Mouse (Mus musculus): Measurements from ENCODE around the gene Gimap9. TPM values are rescaled to one million over a fixed set of nuclear protein-coding genes. Genes with fewer than 3 reads are reported as not detected.
"Not testable (repeated sequence)": the region's sequence is repeated elsewhere in the genome, so short reads cannot be mapped to it uniquely, and the experiment has no call there.

Gimap9 gene
- total RNA-seq, 2 experiments from 2014 or later = 3.1 to 4.9 TPM

DNA sequence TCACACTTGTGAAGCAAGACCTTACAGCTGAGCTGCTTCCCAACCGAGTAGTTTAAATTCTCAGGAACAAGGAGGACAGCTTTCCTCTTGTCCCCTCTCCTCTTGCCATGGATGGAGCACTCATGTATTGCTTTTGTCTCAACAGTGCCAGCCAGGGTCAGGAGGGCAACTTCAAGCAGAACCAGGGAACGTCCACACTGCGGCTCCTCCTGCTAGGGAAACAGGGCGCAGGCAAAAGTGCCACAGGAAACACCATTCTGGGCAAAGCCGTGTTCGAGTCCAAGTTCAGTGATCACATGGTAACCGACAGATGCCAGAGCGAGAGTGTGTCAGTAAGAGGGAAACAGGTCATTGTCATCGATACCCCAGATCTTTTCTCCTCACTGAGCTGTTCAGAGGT, 25.9 kb upstream of the Gimap9 start:
- no peak for DNase-seq (ENCODE audit: low spot score)
- intact Hi-C loops (cut with DNase I) = no loop called here

GRCm38 (mm10) chr6:48658721-48659120, 17.2 kb upstream of the Gimap9 start:
- intact Hi-C loops (cut with DNase I) = no loop called here
- no peak for DNase-seq (ENCODE audit: low spot score)

GRCm38 (mm10) chr6:48664750-48665149, 11.2 kb upstream of the Gimap9 start:
- DNase-seq (ENCODE audit: low spot score) = no peak
- intact Hi-C loops (cut with DNase I) = no loop called here

- no peak for DNase-seq (ENCODE audit: low spot score)
- intact Hi-C loops (cut with DNase I) = no loop called here
Observed at GRCm38 (mm10) chr6:48665471-48665870, 10.5 kb upstream of the Gimap9 start.

GRCm38 (mm10) chr6:48666159-48666586, 9.8 kb upstream of the Gimap9 start:
- DNase-seq (ENCODE audit: low spot score) = no peak
- intact Hi-C loops (cut with DNase I) = no loop called here

DNA sequence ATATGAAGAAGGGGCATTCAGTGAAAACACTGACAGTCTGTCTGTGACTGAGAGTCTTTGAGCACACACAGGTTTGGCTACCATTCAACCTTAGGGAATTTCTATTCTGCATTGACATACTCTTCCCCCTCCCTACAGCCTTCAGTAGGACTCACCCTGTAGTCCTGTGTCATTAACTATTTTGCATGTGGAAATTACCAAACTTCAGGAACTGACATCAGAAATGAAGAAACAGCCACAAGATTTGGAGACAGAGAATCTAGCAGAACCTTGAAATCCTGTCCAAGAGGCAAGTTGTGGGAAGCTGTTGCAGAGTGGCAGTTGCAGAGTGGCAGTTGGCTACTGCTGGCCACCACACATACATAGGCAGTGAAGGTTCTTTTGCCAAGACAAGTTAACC, 7.9 kb upstream of the Gimap9 start:
- intact Hi-C loops (cut with DNase I) = no loop called here

DNA sequence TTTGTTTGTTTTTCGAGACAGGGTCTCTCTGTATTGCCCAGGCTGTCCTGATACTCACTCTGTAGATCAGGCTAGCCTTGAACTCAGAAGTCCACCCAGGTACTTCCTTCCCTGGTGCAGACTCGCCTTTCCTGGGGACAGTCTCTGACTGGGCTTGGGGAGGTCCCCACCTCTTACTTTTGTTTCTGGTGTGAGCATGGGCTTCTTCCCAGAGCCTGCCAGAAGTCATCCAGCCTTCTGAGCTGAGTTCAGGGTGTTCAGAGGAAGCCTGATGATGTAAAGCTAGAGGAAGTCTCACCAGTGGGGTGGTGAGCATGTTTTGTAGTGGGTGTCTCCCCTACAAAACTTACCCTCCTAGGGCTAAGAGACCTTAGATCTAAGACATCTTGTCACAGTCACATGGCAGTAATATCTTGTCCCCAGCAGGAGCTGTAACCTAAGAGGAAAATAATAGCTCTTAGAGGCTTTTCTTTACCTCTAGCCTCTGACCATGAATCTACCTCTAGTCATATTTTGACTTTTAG, 6.4 kb upstream of the Gimap9 start:
- no peak for DNase-seq (ENCODE audit: low spot score)
- intact Hi-C loops (cut with DNase I) = no loop called here

More for the DNA sequence above, 7.9 kb upstream of the Gimap9 start:
- no peak for DNase-seq (ENCODE audit: low spot score)

GRCm38 (mm10) chr6:48674291-48675058, 1.5 kb upstream of the Gimap9 start:
- no peak for DNase-seq (ENCODE audit: low spot score)
- intact Hi-C loops (cut with DNase I) = no loop called here

DNA sequence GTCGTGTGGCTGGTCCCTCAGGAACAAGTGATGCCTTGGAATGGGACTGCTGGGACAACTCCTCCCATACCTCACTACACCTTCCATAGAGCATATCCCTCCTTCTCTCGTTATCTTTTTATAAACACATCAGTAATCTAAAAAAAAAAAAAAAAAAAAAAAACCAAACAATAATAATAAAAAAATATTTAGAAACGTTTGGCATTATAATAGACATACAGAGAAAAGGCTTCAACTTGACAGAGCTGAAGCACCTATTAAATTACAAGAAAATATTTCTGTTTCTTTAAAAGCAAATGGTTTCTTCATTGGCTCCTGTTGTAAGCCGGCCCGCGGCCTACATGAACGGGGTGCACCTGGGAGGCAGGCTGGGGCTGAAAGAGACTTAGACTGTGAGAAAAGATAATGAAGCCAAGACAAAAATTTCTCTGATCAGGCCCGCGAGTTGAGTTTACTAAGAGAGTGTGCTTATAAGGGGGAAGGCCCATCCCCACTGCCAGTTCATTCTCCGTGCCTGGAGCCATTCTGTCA, 464 bp upstream of the Gimap9 start:
- no peak for DNase-seq (ENCODE audit: low spot score)
- intact Hi-C loops (cut with DNase I) = no loop called here

DNA sequence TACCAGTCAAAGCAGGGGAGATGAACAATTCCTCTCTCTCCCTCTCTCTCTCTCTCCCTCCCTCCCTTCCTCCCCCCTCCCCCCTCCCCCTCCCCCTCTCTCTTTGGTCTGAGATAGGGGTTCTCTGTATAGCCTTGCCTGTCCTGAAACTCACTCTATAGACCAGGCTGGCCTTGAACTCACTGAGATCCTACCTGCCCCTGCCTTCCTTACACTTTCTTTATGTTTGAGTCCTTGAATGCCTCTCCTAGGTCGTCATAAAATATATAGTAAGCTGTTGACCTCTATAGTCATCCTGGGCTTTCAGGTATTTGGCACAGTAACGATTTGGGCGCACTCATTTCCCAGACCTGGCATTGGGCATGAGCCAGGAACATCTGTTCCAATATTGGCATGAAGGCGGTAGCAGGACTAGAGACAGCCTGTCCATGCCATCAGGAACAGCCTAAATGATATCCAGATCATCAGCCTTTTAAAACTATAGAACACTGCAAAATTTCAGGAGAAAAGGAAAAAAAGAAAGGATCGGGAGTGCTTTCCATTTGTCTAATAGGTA, 1.0 kb downstream of the Gimap9 start:
- DNase-seq (ENCODE audit: low spot score) = no peak
- intact Hi-C loops (cut with DNase I) = no loop called here

DNA sequence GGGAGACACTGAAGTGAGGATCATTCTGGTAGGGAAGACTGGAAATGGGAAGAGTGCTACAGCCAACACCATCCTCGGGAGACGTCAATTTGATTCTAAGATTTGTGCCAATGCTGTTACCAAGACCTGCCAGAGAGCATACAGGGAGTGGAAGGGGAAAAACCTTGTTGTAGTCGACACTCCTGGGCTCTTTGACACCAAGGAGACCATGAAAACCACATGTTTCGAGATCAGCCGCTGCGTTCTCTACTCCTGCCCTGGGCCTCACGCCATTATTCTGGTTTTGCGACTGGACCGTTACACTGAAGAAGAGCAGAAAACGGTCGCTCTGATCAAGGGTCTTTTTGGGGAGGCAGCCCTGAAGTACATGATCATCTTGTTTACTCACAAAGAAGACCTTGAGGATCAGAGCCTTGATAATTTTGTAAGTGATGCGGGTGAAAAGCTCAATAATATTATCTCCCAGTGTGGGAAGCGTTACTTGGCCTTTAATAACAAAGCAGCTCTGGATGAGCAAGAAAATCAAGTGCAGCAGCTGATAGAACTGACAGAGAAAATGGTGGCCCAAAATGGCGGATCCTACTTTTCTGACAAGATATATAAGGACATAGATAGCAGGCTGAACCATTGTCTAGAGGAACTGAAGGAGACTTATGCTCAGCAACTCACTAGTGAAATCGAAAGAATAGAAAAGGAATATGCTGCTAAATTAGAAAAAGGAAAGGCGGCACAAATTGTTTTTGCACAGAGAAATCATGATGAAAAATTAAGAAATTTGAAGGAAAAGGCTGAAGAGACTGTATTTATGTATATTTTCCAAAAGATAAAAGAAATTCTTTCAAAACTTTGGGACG, 1.8 kb downstream of the Gimap9 start:
- intact Hi-C loops (cut with DNase I) = no loop called here
- DNase-seq (ENCODE audit: low spot score) = no peak

DNA sequence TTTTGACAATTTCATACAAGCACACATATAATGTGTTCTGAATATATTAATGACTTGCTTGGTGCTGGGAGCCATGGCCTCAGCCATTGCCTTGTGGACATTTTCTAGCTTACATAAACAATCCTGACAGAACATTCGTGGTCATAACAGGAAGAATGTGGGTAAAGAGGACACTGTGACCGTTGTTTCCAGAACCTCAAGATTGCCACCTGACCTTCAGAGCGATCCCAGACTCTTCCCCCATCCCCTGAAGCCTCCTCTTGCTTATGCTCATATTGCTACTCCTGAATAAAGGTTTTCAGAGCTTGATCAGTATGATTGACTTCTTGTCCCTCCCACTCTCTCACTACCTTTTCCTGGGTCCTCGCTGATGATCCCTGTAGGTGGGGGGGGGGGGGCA, 2.5 kb downstream of the Gimap9 start:
- intact Hi-C loops (cut with DNase I) = no loop called here
- DNase-seq (ENCODE audit: low spot score) = no peak

GRCm38 (mm10) chr6:48679701-48680100, 3.8 kb downstream of the Gimap9 start:
- DNase-seq (ENCODE audit: low spot score) = no peak
- intact Hi-C loops (cut with DNase I) = no loop called here

- intact Hi-C loops (cut with DNase I) = no loop called here
- no peak for DNase-seq (ENCODE audit: low spot score)
Observed at GRCm38 (mm10) chr6:48680421-48680820, 4.5 kb downstream of the Gimap9 start.

- DNase-seq (ENCODE audit: low spot score) = no peak
- intact Hi-C loops (cut with DNase I) = no loop called here
Observed at GRCm38 (mm10) chr6:48681472-48682090, 5.7 kb downstream of the Gimap9 start.

- DNase-seq (ENCODE audit: low spot score) = no peak
- intact Hi-C loops (cut with DNase I) = no loop called here
Observed at GRCm38 (mm10) chr6:48682271-48682670, 6.3 kb downstream of the Gimap9 start.

DNA sequence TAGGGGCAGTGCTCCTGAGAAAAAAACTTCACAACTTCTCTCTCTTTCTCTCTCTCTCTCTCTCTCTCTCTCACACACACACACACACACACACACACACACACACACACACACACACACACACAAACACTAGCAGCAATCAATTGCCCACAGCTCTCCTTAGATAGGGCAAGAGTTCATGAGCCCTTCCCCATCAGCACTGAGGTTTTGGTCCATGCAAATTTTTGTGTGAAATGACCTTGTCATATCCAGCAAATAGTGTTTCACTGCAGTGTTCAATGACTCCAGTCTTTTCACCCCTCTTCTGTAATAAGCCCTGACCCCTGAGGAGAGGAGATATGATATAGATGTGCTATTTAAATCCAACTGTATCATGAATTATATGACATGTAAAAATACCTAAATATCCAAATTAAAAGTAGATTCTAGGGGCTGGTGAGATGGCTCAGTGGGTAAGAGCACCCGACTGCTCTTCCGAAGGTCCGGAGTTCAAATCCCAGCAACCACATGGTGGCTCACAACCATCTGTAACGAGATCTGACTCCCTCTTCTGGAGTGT, 7.4 kb downstream of the Gimap9 start:
- intact Hi-C loops (cut with DNase I); DNase-seq (ENCODE audit: low spot score): not testable (repeated sequence)

DNA sequence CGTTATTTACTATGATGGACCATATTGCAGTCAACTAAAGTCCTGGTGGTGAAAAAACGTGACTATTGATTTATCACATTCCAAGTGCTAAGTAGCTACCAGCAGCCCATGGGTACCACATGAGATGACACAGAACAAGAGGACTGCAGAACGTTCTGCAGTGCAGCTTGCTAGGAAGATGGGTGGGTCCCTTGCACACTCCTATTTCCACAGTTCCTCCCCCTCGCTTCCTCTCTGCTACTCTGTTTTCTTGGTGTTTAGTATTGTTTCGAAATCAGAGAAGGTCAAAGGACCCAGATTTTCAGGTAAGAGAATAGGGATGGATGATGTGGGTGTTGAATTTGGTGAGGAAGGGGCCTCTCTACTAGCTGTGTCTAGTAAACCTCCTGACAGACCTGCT, 8.4 kb downstream of the Gimap9 start, which contains the start of gene Gimap4:
Gene Gimap4, plus strand, starts transcription at position 231 of the 400 bp plus-strand sequence.
- no peak for DNase-seq (ENCODE audit: low spot score)
- intact Hi-C loops (cut with DNase I) = loop anchor here (2.0 kb wide), 2 partner anchors 38 to 62 kb away; partner anchors contain the start of genes Gimap5 and Gimap8

- DNase-seq (ENCODE audit: low spot score) = no peak
- intact Hi-C loops (cut with DNase I) = loop anchor here (2.0 kb wide), 2 partner anchors 38 to 62 kb away; partner anchors contain the start of genes Gimap5 and Gimap8
Observed at GRCm38 (mm10) chr6:48684806-48685205, 8.9 kb downstream of the Gimap9 start.

All from heart, postnatal 25 days (tissue).